Mouse (Mus musculus): ENCODE measurements around the gene Lrrc14b. TPM values are rescaled to one million over a fixed set of nuclear protein-coding genes. Genes with fewer than 3 reads are reported as not detected.

The Lrrc14b gene
- total and polyA plus RNA-seq, 2 experiments, result 0.18 to 0.54 TPM

GRCm38 (mm10) chr13:74316386-74316785, 47.4 kb downstream of the Lrrc14b start:
- no peak for TF ChIP-seq POLR2A (IDR thresholded peaks at IDR 0.05; ENCODE audit: extremely low read depth, insufficient read depth, low read length)
- no peak for TF ChIP-seq CTCF (IDR thresholded peaks at IDR 0.05; ENCODE audit: low read depth, low read length)
- 12% methylated on average over 4 of the region's 4 CpGs for WGBS
- Histone ChIP-seq H3K27me3 (ENCODE audit: control insufficient read depth, insufficient read depth, low read length) (no peaks in the 10 kb centered on the region), H3K4me1 (ENCODE audit: control insufficient read depth, insufficient read depth, low read length) (peaks cover 3% of the 10 kb centered on the region), H3K9ac (ENCODE audit: low read depth, low read length) (peak overlapping the region; percentile 90), H3K36me3 (ENCODE audit: control insufficient read depth, insufficient read depth, low read length) (peaks cover 28% of the 10 kb centered on the region), H3K27ac (replicated peaks; ENCODE audit: insufficient read depth, low read depth, low read length) (peak overlapping the region; percentile 90), H3K79me2 (ENCODE audit: control insufficient read depth, insufficient read depth, low read length) (peaks cover 2% of the 10 kb centered on the region; the same call in 1 of the 2 replicates), H3K4me3 (ENCODE audit: insufficient read depth, low read depth, low read length) (peak overlapping the region; percentile 88)
- DNase-seq (ENCODE audit: extremely low read depth, low read depth, low spot score), result no peak

GRCm38 (mm10) chr13:74314616-74315015, 49.2 kb downstream of the Lrrc14b start:
- Histone ChIP-seq H3K79me2 (ENCODE audit: control insufficient read depth, insufficient read depth, low read length) (peaks cover 2% of the 10 kb centered on the region; the same call in 1 of the 2 replicates), H3K36me3 (ENCODE audit: control insufficient read depth, insufficient read depth, low read length) (peaks cover 28% of the 10 kb centered on the region), H3K4me1 (ENCODE audit: control insufficient read depth, insufficient read depth, low read length) (peaks cover 3% of the 10 kb centered on the region), H3K27ac (replicated peaks; ENCODE audit: insufficient read depth, low read depth, low read length) (no peak overlapping the region), H3K9ac (ENCODE audit: low read depth, low read length) (no peak overlapping the region), H3K4me3 (ENCODE audit: insufficient read depth, low read depth, low read length) (no peak overlapping the region), H3K27me3 (ENCODE audit: control insufficient read depth, insufficient read depth, low read length) (no peaks in the 10 kb centered on the region)
- no peak for TF ChIP-seq POLR2A (IDR thresholded peaks at IDR 0.05; ENCODE audit: extremely low read depth, insufficient read depth, low read length)
- no peak for TF ChIP-seq CTCF (IDR thresholded peaks at IDR 0.05; ENCODE audit: low read depth, low read length)
- peak; percentile 62 for DNase-seq (ENCODE audit: extremely low read depth, low read depth, low spot score)
- 47% methylated on average over 3 of the region's 3 CpGs for WGBS

Other genes with a start within 250 kb of the Lrrc14b start
- 0.09 TPM in 1 of 2 replicates, not detected in the other for gene Slc9a3, start 242.5 kb downstream of the Lrrc14b start, total RNA-seq (2014; rRNA removed)
- gene Slc9a3, start 242.5 kb downstream of the Lrrc14b start, polyA plus RNA-seq (2012; rRNA removed), result 0.04 and 0.07 TPM in 2 replicates
- 17.9 and 18.4 TPM in 2 replicates for gene Exoc3, start 155.3 kb downstream of the Lrrc14b start, total RNA-seq (2014; rRNA removed)
- gene Exoc3, start 155.3 kb downstream of the Lrrc14b start, polyA plus RNA-seq (2012; rRNA removed), result 21.6 and 24.0 TPM in 2 replicates
- 0.18 and 0.20 TPM in 2 replicates for gene Ahrr, start 71.7 kb downstream of the Lrrc14b start, total RNA-seq (2014; rRNA removed)
- 0.07 TPM in 1 of 2 replicates, not detected in the other for gene Ahrr, start 71.7 kb downstream of the Lrrc14b start, polyA plus RNA-seq (2012; rRNA removed)
- 123 and 140 TPM in 2 replicates for gene Pdcd6, start 46.4 kb downstream of the Lrrc14b start, total RNA-seq (2014; rRNA removed)
- 77.0 and 82.5 TPM in 2 replicates for gene Pdcd6, start 46.4 kb downstream of the Lrrc14b start, polyA plus RNA-seq (2012; rRNA removed)
- 293 and 295 TPM in 2 replicates for gene Sdha, start 13.7 kb downstream of the Lrrc14b start, total RNA-seq (2014; rRNA removed)
- 199 and 223 TPM in 2 replicates for gene Sdha, start 13.7 kb downstream of the Lrrc14b start, polyA plus RNA-seq (2012; rRNA removed)
- gene Ccdc127, start 13.7 kb downstream of the Lrrc14b start, total RNA-seq (2014; rRNA removed), result 5.3 and 5.5 TPM in 2 replicates
- 2.3 and 2.6 TPM in 2 replicates for gene Ccdc127, start 13.7 kb downstream of the Lrrc14b start, polyA plus RNA-seq (2012; rRNA removed)
- gene Zfp72, start 26.8 kb upstream of the Lrrc14b start, total RNA-seq (2014; rRNA removed), result 1.7 and 2.8 TPM in 2 replicates
- 0.10 and 0.21 TPM in 2 replicates for gene Zfp72, start 26.8 kb upstream of the Lrrc14b start, polyA plus RNA-seq (2012; rRNA removed)
- 77.4 and 102 TPM in 2 replicates for gene Ftl1-ps1, start 35.7 kb upstream of the Lrrc14b start, total RNA-seq (2014; rRNA removed)
- gene Ftl1-ps1, start 35.7 kb upstream of the Lrrc14b start, polyA plus RNA-seq (2012; rRNA removed), result 106 and 150 TPM in 2 replicates
- 11.8 and 19.3 TPM in 2 replicates for gene Zfp825, start 130.0 kb upstream of the Lrrc14b start, total RNA-seq (2014; rRNA removed)
- 2.2 and 2.8 TPM in 2 replicates for gene Zfp825, start 130.0 kb upstream of the Lrrc14b start, polyA plus RNA-seq (2012; rRNA removed)